Mouse (Mus musculus) testis, adult 2 months (tissue): ENCODE measurements around the gene Jtb.

Source experiments
- CTCF ChIP-seq: fragments of 200-500 bp; IDR thresholded peaks from 2 replicates; pipeline ENCODE4 v1.5.1; 2012; ENCODE audit warnings: low read depth, mild to moderate bottlenecking, inconsistent platforms, low read length, moderate library complexity; ENCODE audit not compliant: control insufficient read depth, insufficient read depth, insufficient replicate concordance
- POLR2A ChIP-seq: fragments of 200-500 bp; IDR thresholded peaks from 2 replicates; pipeline ENCODE4 v1.6.1; 2012; ENCODE audit warnings: low read depth, mild to moderate bottlenecking, inconsistent platforms, low read length, moderate library complexity; ENCODE audit not compliant: control insufficient read depth

- TF ChIP-seq CTCF, result no peak
- no peak; the same call in 1 of the 2 replicates for TF ChIP-seq POLR2A
Measured at GRCm38 (mm10) chr3:90266901-90267775, 35.7 kb downstream of the Jtb start.
